Mouse (Mus musculus) spleen, embryonic (tissue): ENCODE results near the gene Cntnap4.

Experiments
- CTCF ChIA-PET: fragments of 350-600 bp; sonication (Branson Sonifier 250); formaldehyde crosslinking; loops from one replicate; lab custom pipeline; 2022; lab: Charles Lee

Cntnap4 gene

DNA sequence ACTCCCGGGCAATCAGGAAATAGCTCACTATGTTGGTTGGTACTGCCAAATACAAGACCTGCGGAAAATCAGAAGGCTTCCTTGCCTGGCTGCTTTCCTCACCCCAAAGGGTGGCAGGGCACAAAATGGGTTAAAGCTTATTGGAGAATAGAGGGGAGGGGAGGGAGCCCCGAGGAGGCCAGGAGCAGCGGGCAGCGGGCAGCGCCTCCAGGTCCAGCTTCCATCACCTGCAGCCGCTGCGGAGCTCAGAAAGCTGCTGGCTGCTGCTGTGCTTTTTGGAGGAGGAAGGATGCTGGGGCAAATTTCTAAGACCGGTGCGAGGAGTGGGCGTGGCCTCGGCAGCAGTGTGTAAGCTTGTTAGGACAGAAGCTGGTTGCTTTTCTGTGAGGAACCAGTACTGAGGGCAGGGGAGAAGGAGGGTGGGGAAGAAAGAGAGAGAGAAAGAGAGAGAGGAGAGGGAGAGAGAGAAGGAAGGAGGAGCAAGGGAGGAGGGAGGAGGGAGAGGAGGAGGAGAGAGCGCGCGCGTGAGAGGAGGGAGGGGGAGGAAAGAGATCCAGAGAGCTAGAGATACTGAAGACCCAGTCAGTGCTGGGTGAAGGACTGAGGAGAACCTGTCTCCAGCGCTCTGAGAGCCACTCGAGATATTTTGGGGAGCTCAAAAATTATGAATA is at the start of gene Cntnap4:
Gene Cntnap4 (plus strand): TSS at position 573 of the 671 bp plus-strand sequence.
- CTCF ChIA-PET, result no interaction called here

DNA sequence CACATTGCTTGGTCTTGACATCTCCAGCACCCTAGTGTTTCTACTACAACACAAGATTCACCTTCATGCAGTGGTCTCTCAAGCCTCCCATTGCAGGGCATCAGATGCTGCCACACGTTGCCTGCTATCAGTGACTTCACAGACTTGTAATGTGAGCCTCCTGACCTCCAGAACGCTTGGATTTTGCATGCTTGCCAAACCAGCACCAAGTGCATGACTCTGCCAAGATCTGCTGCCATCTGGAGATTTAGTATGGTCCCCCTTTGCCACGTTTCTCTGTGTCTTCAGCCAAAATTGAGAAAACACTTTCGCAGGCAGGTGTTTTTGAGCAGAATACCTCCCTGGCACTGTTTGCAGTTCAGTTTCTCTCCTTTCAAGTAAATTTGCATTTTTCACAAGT is 12.5 kb upstream of the Cntnap4 start:
- CTCF ChIA-PET, result no interaction called here

DNA sequence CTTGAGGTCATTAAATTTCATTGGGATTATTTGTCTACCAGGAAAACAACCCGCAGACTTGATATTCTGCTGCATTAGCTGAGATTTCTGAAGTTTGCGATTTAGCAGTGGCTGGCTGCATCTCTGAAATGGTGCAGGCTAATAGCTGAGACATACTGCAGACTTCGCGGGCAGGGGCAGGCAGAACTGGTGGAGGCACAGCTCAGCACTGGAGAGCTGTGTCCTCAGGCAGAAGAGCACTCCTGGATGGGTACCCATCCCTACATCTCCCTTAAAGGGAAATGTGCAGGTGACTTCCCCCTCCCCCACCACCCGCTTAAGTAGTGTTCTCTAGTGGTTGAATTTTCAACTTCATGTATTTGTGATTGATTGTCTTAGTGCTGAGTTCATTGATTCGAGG is 698 bp downstream of the Cntnap4 start:
- CTCF ChIA-PET, result no interaction called here

DNA sequence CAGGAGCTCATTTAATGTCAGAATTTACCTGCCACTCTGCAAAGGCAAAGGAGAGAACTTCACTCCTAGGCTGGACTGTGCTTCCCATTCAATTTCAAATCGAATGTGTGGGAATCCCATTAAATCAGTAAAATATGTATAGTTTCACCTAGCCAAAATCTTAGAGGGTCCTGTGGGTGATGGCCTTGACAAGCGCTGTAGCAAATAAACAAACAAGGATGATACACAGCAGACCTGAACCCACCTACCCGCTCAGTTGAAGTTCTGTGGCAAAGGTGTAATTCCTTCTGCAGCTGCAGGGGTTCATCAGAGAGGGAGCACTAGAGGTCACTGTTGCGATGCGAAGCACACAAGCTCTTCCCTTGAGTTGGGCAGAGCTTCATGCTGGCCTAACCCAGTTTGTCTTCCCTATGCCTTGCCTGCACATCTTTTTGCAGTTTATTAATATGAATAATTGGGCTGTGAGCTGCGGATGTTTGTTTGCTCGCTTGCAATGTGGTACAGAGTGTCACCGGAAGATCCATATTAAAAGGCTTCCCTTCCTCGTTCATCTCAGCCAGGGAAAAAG is 1.6 kb downstream of the Cntnap4 start:
- CTCF ChIA-PET, result no interaction called here

DNA sequence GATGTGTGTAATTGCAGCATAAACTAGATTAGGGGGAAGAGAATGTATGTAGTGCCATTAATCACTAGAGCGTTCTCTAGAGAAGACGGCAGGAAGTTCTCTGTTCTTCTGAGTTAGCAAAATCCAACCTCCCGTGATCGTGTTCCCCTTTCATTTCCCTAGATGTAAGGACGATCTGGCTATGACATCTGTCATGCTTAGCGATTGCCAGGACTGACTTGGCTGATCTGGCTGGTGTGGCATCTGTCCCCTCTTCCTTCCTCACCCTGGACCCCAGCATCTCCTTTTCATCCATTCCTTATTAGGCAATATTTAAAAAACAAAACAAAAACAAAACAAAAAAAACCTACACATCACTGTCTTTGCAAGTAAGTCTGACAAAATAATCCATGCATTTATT is 11.6 kb downstream of the Cntnap4 start:
- CTCF ChIA-PET, result no interaction called here

DNA sequence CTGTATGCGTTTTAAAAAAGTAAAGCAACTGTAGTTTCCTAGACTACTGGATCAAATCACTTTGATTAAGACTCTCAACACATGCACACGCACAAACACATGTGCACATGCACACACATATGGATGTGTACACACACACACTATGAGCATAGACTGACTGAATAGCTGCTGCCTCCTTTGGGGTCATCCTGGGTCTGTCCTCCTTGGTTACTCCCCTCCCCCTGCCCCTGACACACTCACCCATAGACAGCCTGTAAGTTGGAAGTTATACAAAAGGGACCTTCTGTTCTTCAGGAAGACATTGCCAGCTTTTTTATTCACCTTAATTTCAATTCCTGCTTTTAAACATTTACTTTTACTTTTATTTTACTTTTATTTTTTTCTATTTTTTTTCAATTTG is 13.6 kb downstream of the Cntnap4 start:
- CTCF ChIA-PET, result interaction anchor here (0.7 kb wide), 2 partner anchors 24 to 539 kb away, joined by 3 to 8 read pairs; no protein-coding TSS in a partner anchor

DNA sequence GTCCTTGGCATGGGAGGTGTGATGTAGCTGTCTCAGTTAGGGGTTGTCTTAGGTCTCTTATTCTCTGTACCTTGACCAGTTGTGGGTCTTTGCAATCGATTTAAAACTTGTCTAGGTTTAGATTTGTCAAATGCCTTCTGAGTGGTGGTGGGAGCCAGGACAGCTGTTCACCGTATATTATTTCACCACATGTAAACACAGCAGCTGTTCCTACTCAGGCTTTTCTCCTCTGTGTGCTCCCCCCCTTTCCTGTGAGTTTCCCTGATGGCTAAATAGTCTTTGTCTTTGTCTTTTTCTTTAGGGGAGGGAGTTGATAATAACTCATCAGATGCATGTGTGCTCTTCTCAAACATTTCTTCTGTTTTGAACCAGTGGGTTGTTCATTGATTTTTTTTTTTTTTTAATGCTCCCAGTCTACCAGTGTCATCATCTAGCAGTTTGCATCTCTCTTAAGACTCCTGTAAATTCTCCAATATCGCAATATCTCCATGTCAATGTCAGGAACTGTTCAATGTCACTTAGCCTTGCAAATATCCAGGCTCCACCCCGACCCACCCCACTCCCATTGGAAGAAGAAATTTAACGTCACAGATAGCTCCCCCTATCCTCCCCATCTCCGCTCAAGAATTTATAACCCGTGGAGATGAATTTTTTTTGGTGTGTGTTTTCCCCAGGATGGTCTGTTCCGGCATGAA is 18.7 kb downstream of the Cntnap4 start:
- CTCF ChIA-PET, result no interaction called here

DNA sequence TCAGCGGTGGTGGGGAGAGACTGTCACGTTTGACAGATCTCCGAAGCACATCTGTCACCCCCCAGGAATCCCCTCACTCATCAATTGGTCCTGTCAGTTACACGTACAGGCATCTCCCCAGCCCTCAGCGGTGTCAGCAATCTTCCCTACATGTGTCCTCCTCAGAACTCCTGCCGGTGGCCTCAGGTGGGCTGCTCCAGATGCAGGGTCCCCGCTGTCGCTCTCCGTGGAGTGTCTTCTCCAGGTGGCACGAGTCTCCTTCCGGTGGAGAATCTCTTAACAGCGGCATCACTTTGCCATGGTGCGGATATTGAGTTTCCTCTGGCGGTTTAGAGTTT is 19.2 kb downstream of the Cntnap4 start:
- CTCF ChIA-PET, result no interaction called here

DNA sequence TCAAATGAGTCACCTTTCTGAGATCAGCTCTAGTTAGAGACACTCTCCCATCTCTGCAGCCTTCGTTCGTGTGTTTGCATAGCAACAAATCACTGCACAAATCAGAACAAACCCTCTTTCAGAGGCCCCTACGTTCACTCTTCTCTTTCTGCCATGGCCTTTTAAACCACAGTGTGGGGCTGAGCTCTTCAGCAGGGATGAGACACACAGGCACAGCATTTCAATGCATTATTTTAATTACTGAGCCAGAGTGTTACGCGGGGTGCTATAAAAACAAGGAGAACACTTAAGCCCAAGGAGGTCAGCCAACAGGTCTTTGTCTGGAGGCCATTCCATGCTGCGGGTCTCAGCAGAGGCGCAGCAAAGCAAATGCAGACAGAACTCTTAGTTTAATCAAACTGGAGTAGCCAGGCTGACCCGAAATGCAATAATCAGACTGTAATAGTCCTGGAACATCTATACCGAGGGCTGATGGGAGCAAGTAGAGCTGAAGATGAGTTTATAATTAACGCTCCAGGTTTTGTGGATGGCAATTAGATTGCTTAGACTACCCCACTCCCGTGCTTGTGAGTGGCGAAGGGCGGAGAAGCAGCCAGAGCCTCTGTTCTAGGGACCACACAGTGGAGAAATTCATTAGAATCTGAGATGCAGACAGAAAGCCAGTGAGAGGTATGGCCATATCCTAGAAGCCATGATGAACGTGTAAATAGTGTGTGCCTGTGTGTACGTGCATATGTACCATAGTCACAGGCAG is 26.4 kb downstream of the Cntnap4 start:
- CTCF ChIA-PET, result no interaction called here

DNA sequence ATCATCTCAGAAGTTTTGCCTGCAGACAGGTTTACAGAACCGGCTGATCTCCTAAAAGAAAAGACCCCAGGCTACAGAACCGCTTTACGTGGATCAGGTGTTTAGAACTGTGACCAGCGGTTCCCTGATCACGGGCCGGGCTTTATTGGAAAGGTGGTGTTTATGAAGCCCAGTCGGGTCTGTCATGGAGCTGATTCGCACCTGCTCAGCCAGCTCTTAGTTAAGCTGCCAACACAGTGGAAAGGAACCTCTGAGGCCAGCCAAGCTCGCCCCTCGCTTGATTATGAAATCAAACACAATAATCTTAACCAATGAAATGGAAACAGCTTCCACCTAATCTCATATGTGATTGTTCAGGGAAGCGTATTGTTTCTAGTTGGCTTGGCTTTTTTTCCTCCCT is 30.1 kb downstream of the Cntnap4 start:
- CTCF ChIA-PET, result no interaction called here

DNA sequence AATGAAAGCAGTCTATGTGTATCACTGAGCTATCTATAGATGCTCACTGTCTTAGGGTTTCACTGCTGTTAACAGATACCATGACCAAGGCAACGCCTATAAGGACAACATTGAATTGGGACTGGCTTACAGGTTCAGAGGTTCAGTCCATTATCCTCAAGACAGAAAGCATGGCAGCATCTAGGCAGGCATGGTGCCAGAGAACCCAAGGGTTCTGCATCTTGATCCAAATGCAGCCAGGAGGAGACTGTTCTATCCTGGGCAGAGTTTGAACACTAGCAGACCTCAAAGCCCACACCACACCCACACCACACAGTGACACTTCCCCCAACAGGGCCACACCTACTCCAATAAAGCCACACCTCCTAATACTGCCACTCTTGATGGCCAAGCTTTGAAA is 31.3 kb downstream of the Cntnap4 start:
- CTCF ChIA-PET, result no interaction called here

DNA sequence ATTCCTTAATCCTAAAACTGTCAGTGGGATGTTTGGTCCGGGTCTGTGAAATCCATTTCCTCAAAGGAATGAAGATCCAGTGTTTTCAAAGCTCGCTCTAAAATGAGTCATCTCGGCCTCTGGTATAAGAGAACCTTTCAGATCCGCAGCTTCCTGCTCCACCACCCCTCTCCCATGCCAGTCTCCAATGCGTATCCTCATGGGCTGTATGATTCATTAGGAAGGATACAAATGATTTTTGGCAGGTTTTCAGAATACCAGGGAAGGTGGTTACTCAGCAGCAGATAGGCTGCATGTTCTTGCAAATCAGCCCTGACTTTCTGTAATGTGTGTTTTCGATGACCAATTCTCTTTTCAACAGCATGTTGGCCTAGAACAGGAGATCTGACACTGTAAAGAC is 40.3 kb downstream of the Cntnap4 start:
- CTCF ChIA-PET, result no interaction called here

DNA sequence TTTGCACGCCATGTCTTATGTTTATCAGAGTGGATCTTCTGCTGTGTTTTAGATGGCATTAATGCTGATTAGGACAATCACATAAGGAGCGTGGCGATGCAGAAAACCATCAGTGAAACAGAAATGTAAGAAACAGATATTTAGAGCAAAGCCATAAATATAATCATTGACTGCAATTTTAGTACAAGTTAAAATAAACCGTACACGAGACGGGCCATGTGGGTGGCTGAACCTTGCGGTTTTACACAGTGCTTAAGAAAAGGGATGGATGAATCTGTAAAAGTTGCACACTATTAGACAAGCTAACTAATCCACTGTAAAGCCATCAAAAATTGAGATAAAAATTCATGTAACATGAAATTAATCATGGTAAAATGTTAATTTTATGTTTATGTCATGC is 58.9 kb downstream of the Cntnap4 start:
- CTCF ChIA-PET, result no interaction called here

DNA sequence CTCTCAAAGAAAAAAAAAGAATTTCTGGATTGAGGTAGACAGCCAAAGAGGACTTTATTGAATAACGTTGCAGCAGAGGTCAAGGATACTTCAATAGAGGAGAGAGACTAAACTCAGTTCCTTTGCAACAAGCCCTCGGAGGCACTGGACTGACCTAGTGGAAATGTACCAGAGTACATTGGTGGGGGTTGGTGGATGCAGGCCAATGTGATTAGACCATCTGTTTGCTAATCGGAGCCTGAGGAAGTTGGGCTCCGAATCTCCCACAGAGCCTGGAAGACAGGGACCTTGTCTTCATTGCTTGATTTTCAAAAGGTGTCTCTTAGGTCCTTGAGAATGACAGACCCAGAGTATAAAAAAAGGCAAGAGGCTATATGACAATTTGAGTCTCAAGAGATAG is 82.8 kb downstream of the Cntnap4 start:
- CTCF ChIA-PET, result no interaction called here

DNA sequence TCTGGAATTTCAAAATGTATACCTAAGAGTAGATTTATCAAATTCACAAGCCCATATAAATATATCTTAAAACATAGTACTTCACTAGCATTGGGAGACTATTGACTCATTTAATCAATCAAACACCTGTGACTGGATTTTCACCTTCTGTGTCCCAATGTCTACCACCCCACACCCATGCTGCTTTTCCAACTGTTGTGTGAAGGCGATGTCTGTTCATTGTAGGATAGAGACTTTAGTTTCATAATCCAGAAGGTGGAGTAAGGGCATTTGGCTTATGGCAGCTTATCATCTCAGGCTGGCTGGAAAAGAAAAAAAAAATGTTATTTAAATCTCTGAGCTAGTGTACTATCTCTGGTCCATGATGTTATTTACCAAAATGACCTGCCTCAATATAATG is 83.4 kb downstream of the Cntnap4 start:
- CTCF ChIA-PET, result no interaction called here

DNA sequence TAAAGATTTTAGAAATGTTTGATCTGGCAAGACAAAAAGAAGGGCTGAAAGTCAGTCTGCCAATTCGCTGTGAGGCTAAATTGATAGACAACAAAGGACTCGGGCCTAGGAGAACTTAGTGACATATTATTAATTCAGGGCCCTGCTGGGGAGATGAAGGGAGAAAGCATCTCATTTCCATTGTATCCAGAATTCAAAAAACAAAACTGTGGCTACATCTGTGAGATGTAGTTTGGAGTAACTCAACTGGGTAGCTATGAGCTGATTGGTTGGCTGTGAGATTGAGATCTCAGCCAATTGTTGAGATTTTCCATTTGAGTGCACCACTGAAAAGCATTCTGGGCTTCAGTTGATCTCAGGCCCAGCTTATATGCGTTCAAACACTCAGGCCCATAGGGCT is 84.2 kb downstream of the Cntnap4 start:
- CTCF ChIA-PET, result no interaction called here

DNA sequence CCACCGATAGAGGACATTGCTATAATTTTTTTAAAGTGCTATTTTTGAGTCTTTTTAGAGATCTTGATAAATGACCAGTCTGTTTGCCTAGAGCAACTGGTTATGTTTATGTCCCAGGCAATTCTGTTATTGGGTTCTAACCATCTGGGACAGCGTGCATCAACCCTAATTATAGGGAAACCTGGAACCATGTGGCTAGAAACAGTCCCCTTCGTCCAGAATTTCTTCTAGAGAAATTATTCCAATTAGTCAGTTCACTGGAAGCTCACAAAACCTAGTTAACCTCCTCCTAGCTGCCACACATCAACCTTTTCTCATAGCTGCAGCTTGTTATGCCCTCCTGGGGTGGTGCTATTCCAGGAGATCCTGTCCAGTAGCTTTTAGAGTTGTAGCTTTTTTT is 94.2 kb downstream of the Cntnap4 start:
- CTCF ChIA-PET, result no interaction called here

DNA sequence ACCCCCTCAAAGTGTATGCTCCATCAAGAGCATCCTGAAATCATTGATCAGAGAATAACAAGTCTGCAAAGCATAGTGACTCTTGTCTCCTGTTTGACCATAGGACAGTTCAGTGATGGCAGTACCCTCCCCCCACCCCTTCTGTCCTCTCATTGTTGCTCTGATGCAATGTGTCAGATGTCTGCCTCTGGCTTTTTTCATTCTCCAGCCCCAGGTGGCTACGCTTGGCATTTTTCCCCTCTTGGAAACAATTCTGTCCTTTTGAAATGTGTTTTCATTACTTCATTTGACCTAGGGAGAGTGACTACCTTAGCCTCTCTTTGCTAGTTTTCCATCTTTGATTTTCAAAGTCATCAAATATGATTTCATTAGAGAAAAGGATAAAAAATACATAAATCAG is 104.8 kb downstream of the Cntnap4 start:
- CTCF ChIA-PET, result no interaction called here

DNA sequence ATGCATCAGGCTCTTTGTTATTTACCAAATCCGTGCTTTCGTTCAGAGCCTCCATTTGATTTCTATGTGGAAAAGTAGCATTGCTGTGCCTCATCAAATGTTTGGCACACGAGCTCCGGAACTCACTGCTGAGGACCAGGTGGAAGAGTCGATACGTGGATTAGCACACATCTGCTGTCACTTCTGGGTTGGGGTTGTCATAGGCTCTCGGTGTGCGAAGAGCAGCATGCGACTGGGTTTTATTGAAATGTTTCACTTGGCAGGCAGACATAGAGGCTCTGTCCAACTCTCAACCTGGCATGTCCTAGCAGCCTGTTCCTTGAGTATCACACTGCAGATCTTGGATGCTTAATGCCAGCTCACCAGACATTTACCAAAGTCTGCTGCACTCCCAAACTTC is 111.9 kb downstream of the Cntnap4 start:
- CTCF ChIA-PET, result no interaction called here

DNA sequence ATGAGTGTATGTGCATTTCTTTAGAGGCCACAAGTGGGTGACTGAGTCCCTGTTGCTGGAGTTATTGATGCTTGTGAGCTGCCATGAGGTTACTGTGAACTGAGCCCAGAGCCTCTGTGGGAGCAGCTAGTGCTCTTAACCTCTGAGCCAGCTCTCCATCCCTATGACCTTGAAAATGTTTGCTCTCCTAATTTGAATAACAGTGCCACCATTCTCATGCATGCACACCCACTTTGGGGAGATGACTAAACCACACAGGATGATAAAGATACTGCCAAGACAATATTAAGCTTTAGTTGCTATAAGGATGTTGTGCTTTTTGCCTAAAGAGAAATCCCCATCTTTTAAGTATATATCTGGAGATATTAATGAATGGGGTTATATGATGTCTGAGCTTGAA is 125.9 kb downstream of the Cntnap4 start:
- CTCF ChIA-PET, result no interaction called here

DNA sequence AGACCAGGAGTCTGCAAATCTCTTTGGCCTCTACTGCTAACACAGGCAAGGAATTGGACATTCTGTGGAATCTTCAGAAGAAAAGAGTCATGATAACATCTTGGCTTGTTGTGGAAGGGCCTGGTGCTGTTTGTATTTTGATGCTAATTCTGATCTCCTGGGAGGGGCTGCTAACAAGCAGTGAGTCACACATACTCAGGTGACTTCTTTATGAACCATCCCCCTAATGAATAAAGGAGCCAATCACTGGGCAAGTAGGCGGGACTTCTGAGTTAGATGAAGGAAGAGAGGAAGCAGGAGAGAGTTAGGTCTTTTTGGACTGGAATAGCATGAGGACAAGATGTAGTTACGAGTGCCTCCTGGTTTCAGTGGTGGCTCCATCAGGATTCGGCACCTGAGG is 128.3 kb downstream of the Cntnap4 start:
- CTCF ChIA-PET, result no interaction called here

DNA sequence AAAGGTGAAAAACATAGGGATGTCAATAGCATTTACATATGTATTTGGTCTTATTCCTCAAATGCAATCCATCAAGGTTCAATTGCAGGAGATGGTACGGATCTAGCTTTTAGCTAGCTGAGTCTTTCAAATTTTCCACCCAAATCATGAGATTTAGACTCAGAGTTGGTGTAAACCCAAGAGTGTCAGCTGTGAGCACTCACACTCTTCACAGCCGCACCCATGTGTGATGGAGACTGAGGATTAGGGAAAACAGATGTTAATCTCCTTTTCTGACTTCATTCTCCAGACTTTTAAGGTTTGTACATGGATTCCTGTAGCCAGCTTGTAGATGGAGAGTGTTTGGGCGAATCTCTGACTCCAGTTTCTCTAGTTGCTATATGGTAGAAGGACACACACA is 147.1 kb downstream of the Cntnap4 start:
- CTCF ChIA-PET, result no interaction called here

DNA sequence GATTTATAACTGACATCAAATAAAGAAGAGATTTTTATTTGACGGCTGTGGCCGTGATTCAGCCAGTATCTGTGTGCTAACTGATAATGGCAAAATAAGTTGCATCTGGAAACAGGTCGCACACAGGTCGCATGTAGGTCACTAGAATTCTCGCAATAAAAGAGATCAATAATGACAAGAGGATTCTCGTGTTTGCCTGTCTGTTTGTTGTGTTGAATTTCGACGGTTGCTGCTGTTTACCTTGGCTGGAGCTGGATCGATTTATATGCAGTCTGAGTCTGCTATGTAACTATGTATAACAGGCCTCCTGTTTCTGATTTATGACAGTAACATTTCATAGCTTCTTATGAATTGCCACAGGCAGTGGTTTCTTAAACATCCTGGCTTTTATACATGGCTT is 155.1 kb downstream of the Cntnap4 start:
- CTCF ChIA-PET, result no interaction called here
